Mouse (Mus musculus) kidney, adult 2 months (tissue): ENCODE data around the gene Rnf114. TPM values are rescaled to one million over a fixed set of nuclear protein-coding genes. Genes with fewer than 3 reads are reported as not detected.
A peak's percentile ranks its signal among the peaks of the same experiment; 100 is the strongest.

Experiments used
- DNase-seq: peaks from one replicate; pipeline ENCODE4 v3.0.0; 2021
- H3K27ac ChIP-seq: fragments of 200-500 bp; 2 replicates; pipeline ENCODE4 v1.5.1; 2012; ENCODE audit warnings: low read depth, low read length, control low read depth, inconsistent platforms; ENCODE audit not compliant: insufficient read depth
- H3K27me3 ChIP-seq: fragments of 200-500 bp; replicated peaks from 2 replicates; pipeline ENCODE4 v1.6.1; 2012; ENCODE audit warnings: mild to moderate bottlenecking, moderate library complexity, low read length, inconsistent platforms; ENCODE audit not compliant: control insufficient read depth, insufficient read depth
- H3K36me3 ChIP-seq: fragments of 200-500 bp; 2 replicates; pipeline ENCODE4 v1.6.1; 2012; ENCODE audit warnings: mild to moderate bottlenecking, moderate library complexity, low read length, inconsistent platforms; ENCODE audit not compliant: control insufficient read depth, insufficient read depth
- H3K4me1 ChIP-seq: fragments of 200-500 bp; 2 replicates; pipeline ENCODE4 v1.6.1; 2011; ENCODE audit warnings: low read length; ENCODE audit not compliant: control insufficient read depth, insufficient read depth
- H3K4me3 ChIP-seq: fragments of 200-500 bp; 2 replicates; pipeline ENCODE4 v1.5.1; 2011; ENCODE audit warnings: mild to moderate bottlenecking, low read depth, low read length, control low read depth; ENCODE audit not compliant: insufficient read depth
- CTCF ChIP-seq: fragments of 200-500 bp; conservative IDR thresholded peaks from 2 replicates; pipeline ENCODE4 v1.5.1; 2011; ENCODE audit warnings: low read depth, mild to moderate bottlenecking, control low read depth, low read length, moderate library complexity, mixed read lengths; ENCODE audit not compliant: insufficient read depth, insufficient read length
- POLR2A ChIP-seq: fragments of 200-500 bp; IDR thresholded peaks from one replicate; pipeline ENCODE4 v1.6.1; 2011; ENCODE audit warnings: low read depth, low read length, control low read depth
- WGBS: fragments of 180-500 bp; shearing (Covaris S2); methylation state at CpG from one replicate; pipeline ENCODE4 v1.1.7; 2018; 5-methylcytosine and 5-hydroxymethylcytosine counted together
- polyA plus RNA-seq: library from polyadenylated mRNA; depleted of rRNA; stranded (reverse); fragments of >200 nt; gene quantifications from 2 replicates; pipeline ENCODE4 v1.2.3, GENCODE M21; 2012; rRNA removed

The Rnf114 gene
- polyA plus RNA-seq, 1 experiment, result 98.2 TPM

- no peak for DNase-seq
- Histone ChIP-seq H3K27ac (no peak overlapping the region), H3K4me3 (no peak overlapping the region), H3K4me1 (no peaks in the 10 kb centered on the region), H3K27me3 (no peaks in the 10 kb centered on the region), H3K36me3 (no peaks in the 10 kb centered on the region)
- TF ChIP-seq CTCF (no peak), POLR2A (no peak)
- WGBS, result 77% methylated on average over 5 of the region's 5 CpGs
These were observed 70.6 kb downstream of the Rnf114 start for GRCm38 (mm10) chr2:167563035-167563434.

- Histone ChIP-seq H3K4me3 (no peak overlapping the region), H3K4me1 (no peaks in the 10 kb centered on the region), H3K27ac (no peak overlapping the region), H3K27me3 (no peaks in the 10 kb centered on the region), H3K36me3 (no peaks in the 10 kb centered on the region)
- TF ChIP-seq POLR2A, result no peak
- TF ChIP-seq CTCF, result no peak
- no peak for DNase-seq
- WGBS, result 63% methylated on average over 12 of the region's 12 CpGs
These were observed 71.3 kb downstream of the Rnf114 start for GRCm38 (mm10) chr2:167563703-167564102.

GRCm38 (mm10) chr2:167564551-167565311, 72.3 kb downstream of the Rnf114 start:
- Histone ChIP-seq H3K27me3 (no peaks in the 10 kb centered on the region), H3K36me3 (no peaks in the 10 kb centered on the region), H3K4me1 (no peaks in the 10 kb centered on the region), H3K27ac (no peak overlapping the region), H3K4me3 (no peak overlapping the region)
- peak; percentile 38 for DNase-seq
- 81% methylated on average over 13 of the region's 13 CpGs for WGBS
- TF ChIP-seq CTCF (no peak), POLR2A (no peak)

GRCm38 (mm10) chr2:167565312-167565656, 72.8 kb downstream of the Rnf114 start:
- no peak overlapping the region for H3K4me3 ChIP-seq
- H3K4me1 ChIP-seq, result no peaks in the 10 kb centered on the region
- no peak for DNase-seq
- H3K27ac ChIP-seq, result peak overlapping the region; percentile 93
- no peaks in the 10 kb centered on the region for H3K27me3 ChIP-seq
- 64% methylated on average over 3 of the region's 3 CpGs for WGBS
- no peaks in the 10 kb centered on the region for H3K36me3 ChIP-seq
- TF ChIP-seq CTCF, result no peak

- 36% methylated on average over 19 of the region's 19 CpGs for WGBS
- Histone ChIP-seq H3K4me3 (no peak overlapping the region), H3K27me3 (no peaks in the 10 kb centered on the region), H3K36me3 (no peaks in the 10 kb centered on the region), H3K4me1 (no peaks in the 10 kb centered on the region), H3K27ac (peak overlapping the region; percentile 93)
- TF ChIP-seq CTCF, result no peak
- DNase-seq, result peak; percentile 85
These were observed 73.2 kb downstream of the Rnf114 start for GRCm38 (mm10) chr2:167565682-167566081.

Other genes starting within 250 kb of the Rnf114 start
- gene B4galt5, start 143.5 kb upstream of the Rnf114 start, polyA plus RNA-seq, result 51.5 and 54.2 TPM in 2 replicates
- 226 and 357 TPM in 2 replicates for gene Slc9a8, start 70.9 kb upstream of the Rnf114 start, polyA plus RNA-seq
- 26.5 and 31.5 TPM in 2 replicates for gene Spata2, start 242 bp downstream of the Rnf114 start, polyA plus RNA-seq
- 10.4 and 13.2 TPM in 2 replicates for gene Snai1, start 45.5 kb downstream of the Rnf114 start, polyA plus RNA-seq
- 108 and 114 TPM in 2 replicates for gene Ube2v1, start 139.4 kb downstream of the Rnf114 start, polyA plus RNA-seq
- 30.7 and 31.8 TPM in 2 replicates for gene Gm20431, start 168.9 kb downstream of the Rnf114 start, polyA plus RNA-seq
- 45.3 and 70.3 TPM in 2 replicates for gene Cebpb, start 196.3 kb downstream of the Rnf114 start, polyA plus RNA-seq
- 288 and 414 TPM in 2 replicates for gene Tmem189, start 197.2 kb downstream of the Rnf114 start, polyA plus RNA-seq